In genomic region chr7:126676207-126676606, GRCm38 (mm10) we compare ENCODE assay signal across 8 mouse cellular contexts. TPM values are rescaled to one million over a fixed set of nuclear protein-coding genes. Genes with fewer than 3 reads are reported as not detected.
A peak's percentile ranks its signal among the peaks of the same experiment; 100 is the strongest.
DNase-seq lines count a peak whose midpoint lies in the region; ATAC-seq lines count a peak whose summit lies in the region.

Gene Sult1a1, minus strand, starts transcription at chr7:126676432.

- H3K27me3 ChIP-seq in heart, embryonic 10.5 days (ENCODE audit: insufficient read depth, poor library complexity, severe bottlenecking): no peaks in the 10 kb centered on the region
- no peaks in the 10 kb centered on the region for H3K27me3 ChIP-seq in heart, embryonic 14.5 days (ENCODE audit: control insufficient read depth, insufficient read depth, low read length)
- H3K27me3 ChIP-seq in limb, embryonic 15.5 days: no peaks in the 10 kb centered on the region
- H3K27me3 ChIP-seq in midbrain, embryonic 14.5 days (ENCODE audit: control insufficient read depth, insufficient read depth, low read length): no peaks in the 10 kb centered on the region

- H3K4me2 ChIP-seq in heart, embryonic 14.5 days (ENCODE audit: low read length): peak within 1 kb of the TSS; percentile 1
- no peak within 1 kb of the TSS for H3K4me2 ChIP-seq in limb, embryonic 15.5 days
- no peak within 1 kb of the TSS for H3K4me2 ChIP-seq in midbrain, embryonic 14.5 days (ENCODE audit: low read length)

- no peak for ATAC-seq in heart, embryonic 14.5 days (ENCODE audit: insufficient number of reproducible peaks, insufficient read depth, low FRiP score, low read depth)
- ATAC-seq in limb, embryonic 15.5 days (ENCODE audit: insufficient number of reproducible peaks, low FRiP score, low TSS enrichment, low read depth): 0 out of 2 replicates have a peak, but pooled peaks have one; percentile 19
- no peak for ATAC-seq in midbrain, embryonic 14.5 days (ENCODE audit: low FRiP score, low TSS enrichment)

- DNase-seq in heart, adult 11 months: peak; percentile 99
- DNase-seq in heart, embryonic 10.5 days (ENCODE audit: low spot score): no peak
- DNase-seq in adrenal gland, adult 8-10 months: no peak
- DNase-seq in yolk sac, embryonic 10.5 days (ENCODE audit: low spot score): no peak
- no peak for DNase-seq in ovary, adult 18-20 months (ENCODE audit: low spot score)
- DNase-seq in midbrain, embryonic 14.5 days: no peak

- H3K27ac ChIP-seq in heart, embryonic 10.5 days: no peak within 1 kb of the TSS
- H3K27ac ChIP-seq in heart, embryonic 14.5 days (replicated peaks in 1 of 2; ENCODE audit: control insufficient read depth in 1 of 2, insufficient read depth in 1 of 2, low read depth in 2 of 2, low read length in 2 of 2): peak within 1 kb of the TSS; percentile 43 to 56
- peak within 1 kb of the TSS; percentile 67 for H3K27ac ChIP-seq in limb, embryonic 15.5 days
- H3K27ac ChIP-seq in midbrain, embryonic 14.5 days (replicated peaks; ENCODE audit: low read depth, low read length): no peak within 1 kb of the TSS

- H3K36me3 ChIP-seq in heart, embryonic 10.5 days: peaks cover 33% of the 10 kb centered on the region
- peaks cover 29% of the 10 kb centered on the region for H3K36me3 ChIP-seq in heart, embryonic 14.5 days (ENCODE audit: control insufficient read depth, insufficient read depth, low read length)
- peaks cover 24% of the 10 kb centered on the region for H3K36me3 ChIP-seq in limb, embryonic 15.5 days
- peaks cover 27% of the 10 kb centered on the region for H3K36me3 ChIP-seq in midbrain, embryonic 14.5 days (ENCODE audit: control insufficient read depth, insufficient read depth, low read length)

- no peak within 1 kb of the TSS for H3K4me3 ChIP-seq in heart, embryonic 10.5 days
- no peak within 1 kb of the TSS for H3K4me3 ChIP-seq in heart, embryonic 14.5 days (ENCODE audit: control insufficient read depth in 1 of 2, insufficient read depth in 1 of 2, low read depth in 1 of 2, low read length in 2 of 2)
- 0 out of 2 replicates have a peak within 1 kb of the TSS, but pooled peaks have one; percentile 4 for H3K4me3 ChIP-seq in limb, embryonic 15.5 days
- H3K4me3 ChIP-seq in midbrain, embryonic 14.5 days (replicated peaks; ENCODE audit: low read depth, low read length): no peak within 1 kb of the TSS

- peaks cover 3% of the 10 kb centered on the region; the same call in 1 of the 2 replicates for H3K4me1 ChIP-seq in heart, embryonic 10.5 days
- peaks cover 2 to 11% of the 10 kb centered on the region in 2 experiments; a peak in 3 of 4 replicates for H3K4me1 ChIP-seq in heart, embryonic 14.5 days (ENCODE audit: control insufficient read depth in 2 of 2, insufficient read depth in 2 of 2, low read length in 2 of 2)
- peaks cover 11% of the 10 kb centered on the region; the same call in 1 of the 2 replicates for H3K4me1 ChIP-seq in limb, embryonic 15.5 days
- H3K4me1 ChIP-seq in midbrain, embryonic 14.5 days (ENCODE audit: control insufficient read depth, insufficient read depth, low read length): no peaks in the 10 kb centered on the region

- no peak within 1 kb of the TSS for H3K9ac ChIP-seq in heart, embryonic 14.5 days (ENCODE audit: low read length)
- H3K9ac ChIP-seq in limb, embryonic 15.5 days: no peak within 1 kb of the TSS
- no peak within 1 kb of the TSS for H3K9ac ChIP-seq in midbrain, embryonic 14.5 days (replicated peaks; ENCODE audit: low read length)

- no peaks in the 10 kb centered on the region for H3K9me3 ChIP-seq in heart, embryonic 10.5 days
- no peaks in the 10 kb centered on the region for H3K9me3 ChIP-seq in heart, embryonic 14.5 days (ENCODE audit: control insufficient read depth, low read length)
- no peaks in the 10 kb centered on the region for H3K9me3 ChIP-seq in limb, embryonic 15.5 days
- H3K9me3 ChIP-seq in midbrain, embryonic 14.5 days (ENCODE audit: control insufficient read depth, low read length): no peaks in the 10 kb centered on the region

- WGBS in heart, embryonic 10.5 days: 63% methylated on average over 1 of the region's 1 CpGs
- WGBS in heart, embryonic 14.5 days: 37% methylated on average over 1 of the region's 1 CpGs
- 50% methylated on average over 1 of the region's 1 CpGs for WGBS in limb, embryonic 15.5 days
- WGBS in midbrain, embryonic 14.5 days: 81% methylated on average over 1 of the region's 1 CpGs

RNA-seq across cellular contexts. Expression of gene Sult1a1, which starts in this region (rescaled TPM):
- 0.34 and 0.94 TPM in 2 replicates for polyA plus RNA-seq in heart, embryonic 10.5 days (2016; fragmentation: Nextera tagmentation; extraction: Ambion mirVana)
- total RNA-seq in adrenal gland, adult 8-10 months (2022): 10 to 100 TPM; 33.4 to 42.0 (median 40.2) TPM
- 12.3 and 13.5 TPM in 2 replicates for polyA plus RNA-seq in heart, embryonic 14.5 days (2014; fragmentation: Nextera tagmentation; extraction: Ambion mirVana)
- polyA plus RNA-seq in limb, embryonic 15.5 days (2015; fragmentation: Nextera tagmentation; extraction: Ambion mirVana): 12.2 and 17.5 TPM in 2 replicates
- 0.38 and 2.6 TPM in 2 replicates for polyA plus RNA-seq in midbrain, embryonic 14.5 days (2014; fragmentation: Nextera tagmentation; extraction: Ambion mirVana)

Comparison
In these comparisons a context has a peak if more than half of its experiments do, and no peak if none do; other contexts are left out.
1. H3K27ac ChIP-seq: peak in heart, embryonic 14.5 days (2 of 2) and limb, embryonic 15.5 days (single experiment); none in heart, embryonic 10.5 days (single experiment) and midbrain, embryonic 14.5 days (single experiment).